Mouse (Mus musculus) G1E (cell line): Measurements from ENCODE around the gene Izumo1r. TPM values are rescaled to one million over a fixed set of nuclear protein-coding genes. Genes with fewer than 3 reads are reported as not detected.

ENCODE experiments used
- ATAC-seq: 2 replicates; pipeline ENCODE4 v1.8.0; 2016; ENCODE audit warnings: mild to moderate bottlenecking; ENCODE audit not compliant: insufficient number of reproducible peaks, poor library complexity, low FRiP score, severe bottlenecking; ENCODE audit errors: extremely low read depth
- DNase-seq: peaks from one replicate; pipeline ENCODE4 v3.0.0; 2012; ENCODE audit warnings: low spot score
- H3K27me3 ChIP-seq: 2 replicates; pipeline ENCODE4 v1.6.1; 2012; ENCODE audit warnings: mild to moderate bottlenecking, low read length, inconsistent platforms; ENCODE audit not compliant: insufficient read depth
- H3K36me3 ChIP-seq: replicated peaks from 2 replicates; pipeline ENCODE3; 2012; ENCODE audit warnings: mild to moderate bottlenecking, inconsistent platforms
- H3K4me1 ChIP-seq: 2 replicates; pipeline ENCODE4 v1.6.1; 2012; ENCODE audit warnings: low read depth, low read length, inconsistent platforms, mixed read lengths; ENCODE audit not compliant: insufficient read depth
- H3K4me3 ChIP-seq: 2 replicates; pipeline ENCODE4 v1.5.1; 2012; ENCODE audit warnings: low read depth, mild to moderate bottlenecking, inconsistent platforms, low read length, moderate library complexity, mixed read lengths
- H3K9me3 ChIP-seq: replicated peaks from 2 replicates; pipeline ENCODE4 v1.6.1; 2012; ENCODE audit warnings: inconsistent platforms
- CTCF ChIP-seq: IDR thresholded peaks from 2 replicates; pipeline ENCODE4 v1.5.1; 2012; ENCODE audit warnings: low read depth, low read length, inconsistent platforms, mixed read lengths
- GATA1 ChIP-seq: IDR thresholded peaks from 2 replicates; pipeline ENCODE4 v1.6.1; 2012; ENCODE audit warnings: borderline replicate concordance, low read length, inconsistent platforms, mixed read lengths
- GATA2 ChIP-seq: IDR thresholded peaks from 2 replicates; pipeline ENCODE4 v1.6.1; 2012; ENCODE audit warnings: low read depth, low read length, inconsistent platforms, borderline replicate concordance
- POLR2AphosphoS5 ChIP-seq: IDR thresholded peaks from 2 replicates; pipeline ENCODE4 v1.6.1; 2012; ENCODE audit warnings: low read depth, low read length, inconsistent platforms; ENCODE audit not compliant: insufficient replicate concordance
- TAL1 ChIP-seq: conservative IDR thresholded peaks from 2 replicates; pipeline ENCODE4 v1.6.1; 2012; ENCODE audit warnings: low read depth, low read length, inconsistent platforms, mixed read lengths
- polyA plus RNA-seq: library from polyadenylated mRNA; stranded (reverse); fragments of >175 nt; gene quantifications from 2 replicates; pipeline ENCODE4 v1.2.3, GENCODE M21; 2012
- total RNA-seq, 2 experiments: library from RNA; stranded (forward) in 1 of 2; stranded (reverse) in 1 of 2; fragments of 200-1000 nt in 1 of 2; fragments of >200 nt in 1 of 2; fragmentation: Nextera tagmentation in 1 of 2; gene quantifications; 2 replicates each; pipeline ENCODE4 v1.2.3; 2014 to 2017

Izumo1r gene
- total and polyA plus RNA-seq, 3 experiments = 0.11 TPM; not detected in 2

DNA sequence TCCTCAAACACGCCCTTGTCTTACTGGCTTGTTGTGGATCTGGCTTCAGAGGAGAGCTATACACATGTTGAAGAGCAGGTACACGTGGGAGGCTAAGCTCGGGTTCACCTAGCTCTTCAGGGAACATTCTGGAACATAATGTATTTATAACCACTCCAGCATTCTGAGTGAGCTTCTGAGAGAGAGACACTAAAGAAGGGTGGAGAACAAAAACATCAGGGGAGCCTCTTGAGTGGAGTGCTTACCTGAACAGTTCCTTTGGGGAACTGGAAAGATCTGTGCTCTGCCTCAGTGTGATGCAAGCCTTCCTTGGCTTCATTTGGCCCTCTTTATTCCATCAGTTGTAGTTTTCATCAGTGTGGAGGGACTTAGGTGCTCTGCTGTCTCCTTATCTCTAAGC is 35.9 kb upstream of the Izumo1r start:
- DNase-seq (no peak), ATAC-seq (no peak)
- Histone ChIP-seq H3K4me3 (no peak overlapping the region), H3K4me1 (no peaks in the 10 kb centered on the region), H3K36me3 (no peaks in the 10 kb centered on the region), H3K9me3 (no peaks in the 10 kb centered on the region), H3K27me3 (no peaks in the 10 kb centered on the region)
- no peak for TF ChIP-seq GATA2
- TF ChIP-seq POLR2AphosphoS5 = no peak
- no peak for TF ChIP-seq GATA1
- no peak for TF ChIP-seq TAL1
- TF ChIP-seq CTCF = no peak

DNA sequence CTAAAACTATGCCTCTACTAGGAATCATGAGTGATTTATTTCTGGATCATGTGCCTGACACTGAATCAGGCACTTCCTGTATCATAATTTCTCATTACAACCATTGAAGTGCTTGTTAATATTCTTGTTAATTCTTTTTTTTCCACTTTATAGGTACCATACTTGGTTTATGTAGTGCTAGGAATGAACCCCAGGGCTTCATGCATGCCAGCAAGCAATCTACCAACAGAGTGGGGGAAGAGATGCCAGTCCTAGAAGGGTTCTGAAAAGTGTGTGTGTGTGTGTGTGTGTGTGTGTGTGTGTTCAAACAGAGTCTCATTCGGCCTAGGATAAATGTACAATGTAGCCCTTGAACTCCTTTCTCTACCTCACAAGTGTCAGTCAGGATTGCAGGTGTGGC is 33.6 kb upstream of the Izumo1r start:
- no peak for DNase-seq
- Histone ChIP-seq H3K27me3 (no peaks in the 10 kb centered on the region), H3K36me3 (no peaks in the 10 kb centered on the region), H3K9me3 (no peaks in the 10 kb centered on the region), H3K4me1 (no peaks in the 10 kb centered on the region), H3K4me3 (no peak overlapping the region)
- ATAC-seq = no peak
- TF ChIP-seq POLR2AphosphoS5 (no peak), GATA2 (no peak), GATA1 (no peak)

DNA sequence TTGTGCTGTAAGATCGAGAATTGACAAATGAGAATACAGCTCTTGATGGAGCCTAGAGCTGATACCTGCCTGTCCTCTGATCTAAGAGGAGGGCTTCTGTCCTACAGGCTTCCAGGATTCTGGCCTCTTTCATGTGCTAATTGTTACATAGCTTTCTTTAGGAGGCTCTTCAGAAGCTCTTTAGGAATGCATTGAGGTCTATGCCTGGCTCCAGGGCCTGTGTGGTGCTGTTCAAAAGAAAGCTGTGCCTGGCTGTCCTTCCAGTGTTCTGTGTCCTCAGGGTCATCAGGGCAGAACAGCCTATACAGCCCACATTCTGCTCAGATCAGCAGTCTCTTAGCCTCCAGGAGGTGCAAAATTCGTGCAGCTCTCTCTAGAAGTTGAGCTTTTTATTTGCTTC is 31.1 kb upstream of the Izumo1r start:
- DNase-seq (no peak), ATAC-seq (no peak)
- Histone ChIP-seq H3K4me1 (no peaks in the 10 kb centered on the region), H3K27me3 (no peaks in the 10 kb centered on the region), H3K9me3 (no peaks in the 10 kb centered on the region), H3K36me3 (no peaks in the 10 kb centered on the region), H3K4me3 (no peak overlapping the region)
- TF ChIP-seq POLR2AphosphoS5 (no peak), TAL1 (no peak), GATA2 (no peak), CTCF (no peak), GATA1 (no peak)

DNA sequence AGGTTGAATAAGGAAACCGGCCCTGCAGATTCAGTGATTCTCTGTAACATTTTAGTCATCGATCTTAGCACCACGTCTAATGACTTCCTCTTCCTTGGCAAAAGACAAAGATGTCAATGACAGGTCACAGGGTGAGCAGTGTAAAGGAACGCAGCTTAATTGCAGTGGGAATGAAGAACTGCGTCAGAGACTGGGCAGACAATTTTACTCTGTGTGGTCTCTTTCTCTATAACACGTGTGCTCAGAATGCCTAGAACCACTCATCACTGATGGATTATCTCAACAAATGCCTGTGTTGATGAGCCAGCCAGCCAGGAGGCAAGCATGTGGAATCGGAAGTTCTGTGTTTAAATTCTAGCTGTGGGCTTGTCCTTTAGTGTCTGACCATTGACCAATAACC is 28.2 kb upstream of the Izumo1r start:
- Histone ChIP-seq H3K4me3 (no peak overlapping the region), H3K36me3 (no peaks in the 10 kb centered on the region), H3K4me1 (no peaks in the 10 kb centered on the region), H3K27me3 (no peaks in the 10 kb centered on the region), H3K9me3 (no peaks in the 10 kb centered on the region)
- ATAC-seq (no peak), DNase-seq (no peak)
- no peak for TF ChIP-seq GATA2
- TF ChIP-seq POLR2AphosphoS5 = no peak
- TF ChIP-seq CTCF = no peak
- no peak for TF ChIP-seq TAL1
- no peak for TF ChIP-seq GATA1

DNA sequence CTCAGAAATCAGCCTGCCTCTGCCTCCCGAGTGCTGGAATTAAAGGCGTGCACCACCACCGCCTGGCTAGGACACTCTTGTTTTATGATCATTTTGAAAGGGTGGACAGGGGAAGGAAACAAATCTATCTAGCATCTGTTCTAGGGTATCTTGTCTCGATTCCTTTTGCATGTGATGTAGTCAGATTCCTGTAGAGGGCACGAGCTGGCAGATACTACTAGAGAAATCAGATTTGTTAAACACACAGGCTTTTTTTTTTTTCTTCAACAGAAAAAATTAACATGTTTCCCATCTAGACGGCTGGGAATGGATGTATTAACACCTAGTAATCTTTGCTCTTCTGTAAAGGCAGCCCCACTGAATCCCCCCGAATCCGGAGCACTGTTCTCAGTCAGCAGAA is 27.5 kb upstream of the Izumo1r start:
- Histone ChIP-seq H3K36me3 (no peaks in the 10 kb centered on the region), H3K9me3 (no peaks in the 10 kb centered on the region), H3K4me1 (no peaks in the 10 kb centered on the region), H3K4me3 (no peak overlapping the region), H3K27me3 (no peaks in the 10 kb centered on the region)
- DNase-seq (no peak), ATAC-seq (no peak)
- TF ChIP-seq TAL1 (no peak), POLR2AphosphoS5 (no peak), GATA2 (no peak), GATA1 (no peak), CTCF (no peak)

DNA sequence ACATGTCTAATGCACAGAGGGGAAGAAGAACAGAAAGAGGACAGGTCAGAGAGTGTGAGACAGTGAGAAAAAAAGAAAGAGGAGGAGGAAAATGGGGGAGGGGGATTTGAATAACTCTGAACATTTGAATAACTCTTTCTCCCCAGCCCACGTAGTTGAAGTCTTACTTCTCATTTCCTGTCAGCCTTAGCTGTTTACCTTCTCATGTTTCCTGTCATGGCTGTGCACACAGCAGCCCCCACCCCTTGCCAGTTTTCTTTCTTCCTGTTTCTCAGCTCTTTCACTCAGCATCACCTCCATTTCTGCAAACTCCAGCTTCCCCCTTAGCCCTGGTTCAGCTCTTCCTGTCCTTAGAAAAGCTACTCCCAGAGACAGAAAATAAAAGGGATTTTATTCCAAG is 22.8 kb upstream of the Izumo1r start:
- Histone ChIP-seq H3K36me3 (no peaks in the 10 kb centered on the region), H3K9me3 (no peaks in the 10 kb centered on the region), H3K4me3 (no peak overlapping the region), H3K4me1 (no peaks in the 10 kb centered on the region), H3K27me3 (no peaks in the 10 kb centered on the region)
- no peak for DNase-seq
- no peak for ATAC-seq
- TF ChIP-seq POLR2AphosphoS5 = no peak
- TF ChIP-seq CTCF = no peak
- no peak for TF ChIP-seq GATA2
- TF ChIP-seq TAL1 = no peak
- TF ChIP-seq GATA1 = no peak

DNA sequence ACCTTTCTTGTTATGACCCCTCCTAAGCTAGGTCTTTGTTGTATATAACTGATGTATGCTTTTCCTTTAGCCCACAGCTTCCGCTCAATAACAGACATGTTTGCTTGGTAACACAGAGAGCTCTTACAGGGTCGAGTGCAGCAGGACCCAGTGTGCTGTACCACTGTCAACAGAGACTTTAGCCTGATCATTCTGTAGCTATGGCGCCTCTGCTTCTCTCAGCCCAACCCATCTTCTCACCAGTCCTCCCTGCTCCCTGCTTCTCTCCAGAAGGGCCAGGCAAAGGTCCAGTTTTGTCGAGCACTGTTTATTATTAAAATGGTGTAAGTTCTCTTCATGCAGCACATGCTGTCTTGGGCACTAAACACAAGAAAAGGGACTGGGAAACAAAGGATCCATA is 19.9 kb upstream of the Izumo1r start:
- DNase-seq = no peak
- no peaks in the 10 kb centered on the region for H3K9me3 ChIP-seq
- no peak overlapping the region for H3K4me3 ChIP-seq
- no peaks in the 10 kb centered on the region for H3K4me1 ChIP-seq
- no peak for ATAC-seq
- no peaks in the 10 kb centered on the region for H3K36me3 ChIP-seq
- H3K27me3 ChIP-seq = peaks cover 3% of the 10 kb centered on the region; the same call in 1 of the 2 replicates
- no peak for TF ChIP-seq POLR2AphosphoS5
- TF ChIP-seq GATA1 = no peak
- TF ChIP-seq GATA2 = no peak
- TF ChIP-seq TAL1 = no peak
- TF ChIP-seq CTCF = no peak
